Mouse (Mus musculus) hematopoietic multipotent progenitor cell, adult 10-12 weeks (in vitro differentiated cells): ENCODE data around the gene Edem3. TPM values are rescaled to one million over a fixed set of nuclear protein-coding genes. Genes with fewer than 3 reads are reported as not detected.

Source experiments
- polyA plus RNA-seq: library from polyadenylated mRNA; stranded (reverse); fragments of >175 nt; gene quantifications from 2 replicates; pipeline ENCODE4 v1.2.3, GENCODE M21; 2012; ENCODE audit warnings: low replicate concordance

Edem3 gene
- polyA plus RNA-seq: 6.8 and 7.3 TPM in 2 replicates

DNA sequence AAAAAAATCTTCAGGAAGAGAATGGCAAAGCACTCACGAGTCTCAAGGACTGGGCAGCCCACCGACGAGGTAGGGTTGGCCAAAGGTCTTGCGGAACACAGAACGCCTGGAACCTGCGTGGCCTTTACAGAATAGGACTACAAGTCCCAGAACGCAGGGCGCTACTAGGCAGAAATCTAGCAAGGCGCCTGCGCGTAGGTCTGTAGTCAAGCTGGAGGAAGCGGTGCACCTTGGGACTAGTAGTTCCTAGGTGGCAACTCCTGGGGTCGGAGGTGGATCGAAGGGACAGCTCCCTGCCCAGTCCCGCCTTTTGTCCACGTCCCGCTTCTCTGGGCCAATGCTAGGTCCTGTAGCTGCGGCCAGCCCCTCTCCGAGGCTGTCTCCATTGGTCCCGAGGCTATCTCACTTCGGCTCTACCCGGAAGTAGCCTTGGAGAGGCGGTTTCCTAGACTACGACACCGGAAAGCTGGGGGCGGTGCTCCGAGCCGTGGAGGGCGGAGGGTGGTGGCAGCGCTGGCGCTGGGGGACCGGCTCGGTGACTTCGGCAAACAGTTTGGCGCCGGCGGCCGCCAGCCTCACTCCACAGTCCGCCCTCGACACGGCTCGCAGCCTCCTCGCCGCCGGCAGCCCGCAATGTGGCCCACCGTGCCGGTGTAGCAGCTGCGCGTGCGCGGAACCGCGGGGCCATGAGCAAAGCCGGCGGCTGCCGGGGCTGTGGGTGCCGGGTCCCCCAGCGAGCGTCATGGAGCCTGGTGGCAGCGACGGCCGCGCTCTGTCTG is at the start of gene Edem3:
Gene Edem3, plus strand, starts transcription at position 491 of the 779 bp plus-strand sequence.

Other genes starting within 250 kb of the Edem3 start
- gene Fam129a, start 184.2 kb upstream of the Edem3 start, polyA plus RNA-seq: 32.2 and 64.6 TPM in 2 replicates